Mouse (Mus musculus): ENCODE results near the gene Cd63.

The Cd63 gene

GRCm38 (mm10) chr10:128913696-128914095 lies 12.9 kb downstream of the Cd63 start:
- CTCF ChIA-PET, result interaction anchor here (0.6 to 2.5 kb wide), 53 partner anchors 8 to 503 kb away, joined by 3 to 30 read pairs (median 4); partner anchors contain the start of genes Itga7 (in 4 of the 4), Rdh5 (in 4 of the 4), Bloc1s1 (in 3 of the 4) and Cd63 (in 3 of the 4)
- POLR2A ChIA-PET, result interaction anchor here (0.6 to 9.2 kb wide), 31 partner anchors 8 to 446 kb away, joined by 3 to 132 read pairs (median 4); partner anchors contain the start of genes Bloc1s1 (in 3 of the 4), Cd63 (in 3 of the 4), Rdh5 (in 3 of the 4) and Pa2g4 (in 2 of the 4)

GRCm38 (mm10) chr10:128915550-128915949 lies 14.8 kb downstream of the Cd63 start:
- ChIA-PET POLR2A (interaction anchor here in 2 of 4 experiments (0.7 to 9.2 kb wide), 10 partner anchors 6 to 93 kb away, joined by 3 to 132 read pairs (median 3); partner anchors contain the start of genes Bloc1s1 (in 2 of the 2), Rdh5 (in 2 of the 2) and Cd63 (in 1 of the 2)), CTCF (interaction anchor here in 3 of 4 experiments (0.6 to 0.7 kb wide), 3 partner anchors 23 to 339 kb away, joined by 3 to 8 read pairs (median 6); partner anchors contain the start of gene Olfr763 (in 1 of the 3))

- ChIA-PET POLR2A (interaction anchor here in 2 of 4 experiments (0.8 to 6.0 kb wide), 9 partner anchors 11 to 94 kb away, joined by 3 to 34 read pairs (median 3); partner anchors contain the start of gene Cd63 (in 1 of the 2)), CTCF (interaction anchor here in 1 of 4 experiments (0.6 kb wide), 1 partner anchor 24 kb away, joined by 3 read pairs; no protein-coding TSS in a partner anchor)
These were observed 15.9 kb downstream of the Cd63 start for GRCm38 (mm10) chr10:128916665-128917064.

GRCm38 (mm10) chr10:128917400-128917799 lies 16.6 kb downstream of the Cd63 start:
- ChIA-PET CTCF (no interaction called here), POLR2A (interaction anchor here in 2 of 4 experiments (1.0 to 7.6 kb wide), 5 partner anchors 6 to 27 kb away, joined by 3 to 132 read pairs (median 3); no protein-coding TSS in a partner anchor)

GRCm38 (mm10) chr10:128918246-128918645 lies 17.5 kb downstream of the Cd63 start:
- ChIA-PET CTCF (interaction anchor here in 1 of 4 experiments (1.3 kb wide), 1 partner anchor 27 kb away, joined by 4 read pairs; no protein-coding TSS in a partner anchor), POLR2A (interaction anchor here in 2 of 4 experiments (1.1 to 7.7 kb wide), 9 partner anchors 7 to 91 kb away, joined by 3 to 132 read pairs (median 7); partner anchors contain the start of genes Itga7 (in 2 of the 2), Cd63 (in 1 of the 2) and Gdf11 (in 1 of the 2))

- ChIA-PET CTCF (interaction anchor here in 1 of 4 experiments (0.6 to 1.3 kb wide), 2 partner anchors 15 to 26 kb away, joined by 3 to 4 read pairs; no protein-coding TSS in a partner anchor), POLR2A (interaction anchor here in 3 of 4 experiments (0.6 to 7.7 kb wide), 13 partner anchors 8 to 579 kb away, joined by 3 to 132 read pairs (median 5); partner anchors contain the start of genes Itga7 (in 2 of the 3), Cd63 (in 1 of the 3) and Gdf11 (in 1 of the 3))
These were observed 18.4 kb downstream of the Cd63 start for GRCm38 (mm10) chr10:128919203-128919631.

- CTCF ChIA-PET, result no interaction called here
- POLR2A ChIA-PET, result interaction anchor here (0.6 to 7.7 kb wide), 15 partner anchors 8 to 579 kb away, joined by 3 to 132 read pairs (median 5); partner anchors contain the start of genes Itga7 (in 2 of the 4) and Cd63 (in 1 of the 4)
These were observed 19.2 kb downstream of the Cd63 start for GRCm38 (mm10) chr10:128919966-128920365.

- CTCF ChIA-PET, result interaction anchor here in 2 of 4 experiments (1.0 to 1.4 kb wide), 4 partner anchors 8 to 25 kb away, joined by 3 to 7 read pairs (median 3); partner anchors contain the start of gene Itga7 (in 1 of the 2)
- POLR2A ChIA-PET, result interaction anchor here (0.7 to 7.7 kb wide), 13 partner anchors 7 to 219 kb away, joined by 3 to 132 read pairs (median 8); partner anchors contain the start of genes Cd63 (in 1 of the 4) and Itga7 (in 1 of the 4)
These were observed 20.0 kb downstream of the Cd63 start for GRCm38 (mm10) chr10:128920736-128921161.

GRCm38 (mm10) chr10:128921251-128921650 lies 20.5 kb downstream of the Cd63 start:
- POLR2A ChIA-PET, result interaction anchor here (0.6 to 7.7 kb wide), 15 partner anchors 7 to 184 kb away, joined by 3 to 132 read pairs (median 4); partner anchors contain the start of genes Cd63 (in 1 of the 4) and Itga7 (in 1 of the 4)
- CTCF ChIA-PET, result interaction anchor here in 3 of 4 experiments (1.0 to 2.9 kb wide), 5 partner anchors 8 to 24 kb away, joined by 3 to 27 read pairs (median 3); partner anchors contain the start of gene Itga7 (in 1 of the 3)

- ChIA-PET CTCF (interaction anchor here (0.9 to 2.9 kb wide), 11 partner anchors 9 to 54 kb away, joined by 3 to 30 read pairs (median 6); partner anchors contain the start of gene Itga7 (in 1 of the 4)), POLR2A (interaction anchor here in 3 of 4 experiments (0.6 to 7.7 kb wide), 45 partner anchors 8 to 510 kb away, joined by 3 to 132 read pairs (median 6); partner anchors contain the start of genes Itga7 (in 3 of the 3), Cd63 (in 2 of the 3), Gdf11 (in 2 of the 3) and Rab5b (in 2 of the 3))
These were observed 21.4 kb downstream of the Cd63 start for GRCm38 (mm10) chr10:128921883-128922821.

GRCm38 (mm10) chr10:128922822-128923012 lies 21.9 kb downstream of the Cd63 start, which contains the start of gene Rdh5:
Rdh5 (minus strand) TSS chr10:128922888.
- ChIA-PET CTCF (interaction anchor here (0.9 to 2.9 kb wide), 11 partner anchors 9 to 53 kb away, joined by 3 to 30 read pairs (median 6); partner anchors contain the start of gene Itga7 (in 1 of the 4)), POLR2A (interaction anchor here (0.6 to 7.7 kb wide), 49 partner anchors 8 to 511 kb away, joined by 3 to 132 read pairs (median 6); partner anchors contain the start of genes Itga7 (in 3 of the 4), Cd63 (in 2 of the 4), Gdf11 (in 2 of the 4) and Rab5b (in 2 of the 4))

GRCm38 (mm10) chr10:128923013-128923691 lies 22.4 kb downstream of the Cd63 start:
- POLR2A ChIA-PET, result interaction anchor here (0.5 to 7.7 kb wide), 68 partner anchors 8 to 551 kb away, joined by 3 to 132 read pairs (median 5); partner anchors contain the start of genes Itga7 (in 4 of the 4), Cd63 (in 2 of the 4), Dgka (in 2 of the 4) and Gdf11 (in 2 of the 4)
- CTCF ChIA-PET, result interaction anchor here (0.5 to 2.9 kb wide), 18 partner anchors 10 to 456 kb away, joined by 3 to 30 read pairs (median 4); partner anchors contain the start of gene Itga7 (in 1 of the 4)

GRCm38 (mm10) chr10:128923935-128924334 lies 23.1 kb downstream of the Cd63 start, which contains the start of gene Bloc1s1:
Bloc1s1 (minus strand) TSS chr10:128924035.
- CTCF ChIA-PET, result interaction anchor here (1.0 to 2.9 kb wide), 11 partner anchors 10 to 31 kb away, joined by 3 to 30 read pairs (median 6); partner anchors contain the start of gene Itga7 (in 1 of the 4)

GRCm38 (mm10) chr10:128928356-128928755 lies 27.6 kb downstream of the Cd63 start:
- ChIA-PET CTCF (interaction anchor here in 1 of 4 experiments (1.7 kb wide), 1 partner anchor 15 kb away, joined by 6 read pairs; no protein-coding TSS in a partner anchor), POLR2A (interaction anchor here in 2 of 4 experiments (0.7 to 1.7 kb wide), 5 partner anchors 11 to 89 kb away, joined by 3 to 7 read pairs (median 3); no protein-coding TSS in a partner anchor)

More at GRCm38 (mm10) chr10:128923935-128924334, 23.1 kb downstream of the Cd63 start, which contains the start of gene Bloc1s1:
- POLR2A ChIA-PET, result interaction anchor here (0.5 to 7.7 kb wide), 57 partner anchors 9 to 512 kb away, joined by 3 to 132 read pairs (median 5); partner anchors contain the start of genes Itga7 (in 4 of the 4), Cd63 (in 2 of the 4), Dgka (in 2 of the 4) and Gdf11 (in 2 of the 4)

- ChIA-PET CTCF (no interaction called here), POLR2A (interaction anchor here in 1 of 4 experiments (1.5 kb wide), 1 partner anchor 8 kb away, joined by 9 read pairs; the partner anchor contains the start of gene Rdh5)
These were observed 29.0 kb downstream of the Cd63 start for GRCm38 (mm10) chr10:128929638-128930378.

All from embryonic stem cell, embryonic (primary cell).